In genomic region chr12:24716721-24717301, GRCm38 (mm10) we compare ENCODE assay signal across 8 mouse cellular contexts. TPM values are rescaled to one million over a fixed set of nuclear protein-coding genes. Genes with fewer than 3 reads are reported as not detected.
A peak's percentile ranks its signal among the peaks of the same experiment; 100 is the strongest.
DNase-seq lines count a peak whose midpoint lies in the region; ATAC-seq and TF ChIP-seq lines count a peak whose summit lies in the region.

No protein-coding gene starts in this region.

- no peak for TF ChIP-seq POLR2A in small intestine, adult 2 months (IDR thresholded peaks at IDR 0.05; ENCODE audit: low read depth, low read length)

- H3K27me3 ChIP-seq in E14TG2a.4 (ENCODE audit: insufficient read depth, low read length): no peaks in the 10 kb centered on the region
- no peaks in the 10 kb centered on the region for H3K27me3 ChIP-seq in heart, postnatal 0 days (ENCODE audit: control insufficient read depth, insufficient read depth, low read length)
- no peaks in the 10 kb centered on the region for H3K27me3 ChIP-seq in small intestine, adult 2 months (ENCODE audit: control insufficient read depth, insufficient read depth, low read length)

- WGBS in heart, postnatal 0 days: 51% methylated on average over 4 of the region's 4 CpGs
- WGBS in small intestine, adult 2 months: 57% methylated on average over 4 of the region's 4 CpGs

- intact Hi-C loops in gastrocnemius, adult 2 months (cut with DNase I): loop anchor here (1.0 to 5.0 kb wide), 2 partner anchors 115 to 231 kb away; partner anchors contain the start of gene Mboat2

- H3K27ac ChIP-seq in gastrocnemius, adult 2 months: no peak overlapping the region
- H3K27ac ChIP-seq in heart, postnatal 0 days (ENCODE audit: low read depth): no peak overlapping the region
- no peak overlapping the region for H3K27ac ChIP-seq in small intestine, adult 2 months (ENCODE audit: insufficient read depth, low read depth, low read length)

- peak; percentile 68; the same call in 1 of the 2 replicates for ATAC-seq in heart, postnatal 0 days (ENCODE audit: insufficient read depth, low read depth)

- H3K4me3 ChIP-seq in gastrocnemius, adult 2 months: no peak overlapping the region
- no peak overlapping the region for H3K4me3 ChIP-seq in E14TG2a.4 (replicated peaks; ENCODE audit: low read length)
- H3K4me3 ChIP-seq in heart, postnatal 0 days (ENCODE audit: low read depth, low read length): no peak overlapping the region
- no peak overlapping the region for H3K4me3 ChIP-seq in small intestine, adult 2 months (ENCODE audit: low read depth, low read length)

- TF ChIP-seq CTCF in gastrocnemius, adult 2 months (IDR thresholded peaks at IDR 0.05): peak; percentile 93
- peak; percentile 91 for TF ChIP-seq CTCF in E14TG2a.4 (conservative IDR thresholded peaks at IDR 0.05; ENCODE audit: low read length)
- TF ChIP-seq CTCF in heart, postnatal 0 days (IDR thresholded peaks at IDR 0.05; ENCODE audit: low read depth): peak; percentile 93
- TF ChIP-seq CTCF in small intestine, adult 2 months (IDR thresholded peaks at IDR 0.05; ENCODE audit: extremely low read depth, insufficient read length, insufficient replicate concordance, low read depth, low read length): peak; percentile 75; the same call in 1 of the 2 replicates

- no peak overlapping the region for H3K9ac ChIP-seq in heart, postnatal 0 days (replicated peaks; ENCODE audit: low read depth, low read length)

- H3K9me3 ChIP-seq in E14TG2a.4 (ENCODE audit: low read length): no peaks in the 10 kb centered on the region
- H3K9me3 ChIP-seq in heart, postnatal 0 days (replicated peaks; ENCODE audit: control insufficient read depth, low read length): no peaks in the 10 kb centered on the region

- H3K36me3 ChIP-seq in E14TG2a.4 (ENCODE audit: insufficient read depth, low read length): peaks cover 42% of the 10 kb centered on the region
- H3K36me3 ChIP-seq in heart, postnatal 0 days (replicated peaks; ENCODE audit: control insufficient read depth, insufficient read depth, low read length): peaks cover 4% of the 10 kb centered on the region; the same call in 1 of the 2 replicates
- 0 out of 2 replicates have a peak, but pooled peaks cover 3% of the 10 kb centered on the region for H3K36me3 ChIP-seq in small intestine, adult 2 months (ENCODE audit: control insufficient read depth, insufficient read depth, low read length)

- H3K4me1 ChIP-seq in E14TG2a.4 (replicated peaks; ENCODE audit: low read depth, low read length): peaks cover 60% of the 10 kb centered on the region
- no peaks in the 10 kb centered on the region for H3K4me1 ChIP-seq in heart, postnatal 0 days (ENCODE audit: control insufficient read depth, insufficient read depth)
- H3K4me1 ChIP-seq in small intestine, adult 2 months (ENCODE audit: control insufficient read depth, insufficient read depth, insufficient read length, low read length): no peaks in the 10 kb centered on the region

- DNase-seq in gastrocnemius, adult 2 months: peak; percentile 37
- no peak for DNase-seq in gastrocnemius, adult 8-10 months (ENCODE audit: low spot score in 2 of 2)
- peak; percentile 78 for DNase-seq in cerebellum, postnatal 10 days
- DNase-seq in heart, postnatal 0 days (ENCODE audit: low spot score): peak; percentile 65
- DNase-seq in kidney, postnatal 4 days: peak; percentile 68 to 76
- DNase-seq in lung, postnatal 4 days: peak; percentile 53 to 69

- H3K4me2 ChIP-seq in heart, postnatal 0 days (ENCODE audit: low read depth, low read length): no peak overlapping the region

- TF ChIP-seq EP300 in heart, postnatal 0 days (IDR thresholded peaks at IDR 0.05; ENCODE audit: low read depth): no peak

RNA-seq across cellular contexts. Expression of gene Rrm2, which starts 8.8 kb away (rescaled TPM):
- 1 to 10 TPM in 1 of 2 experiments, under 1 TPM in 1; 0.89 to 1.1 TPM for total RNA-seq in gastrocnemius, adult 2 months (2021)
- total RNA-seq in gastrocnemius, adult 8-10 months (2022): under 1 TPM; 0.46 to 0.73 (median 0.50) TPM
- total RNA-seq in heart, postnatal 0 days (2014; rRNA removed; ENCODE audit: low replicate concordance): 76.8 and 78.0 TPM in 2 replicates
- 81.8 and 90.3 TPM in 2 replicates for polyA plus RNA-seq in heart, postnatal 0 days (2015; fragmentation: Nextera tagmentation; extraction: Ambion mirVana)
- polyA plus RNA-seq in small intestine, adult 2 months (2012; rRNA removed): 3.5 and 5.9 TPM in 2 replicates

RNA-seq across cellular contexts. Expression of gene Cys1, which starts 35.2 kb away (rescaled TPM):
- 1 to 10 TPM; 1.8 to 2.7 TPM for total RNA-seq in gastrocnemius, adult 2 months (2021)
- total RNA-seq in gastrocnemius, adult 8-10 months (2022): 1 to 10 TPM; 1.9 to 3.4 (median 2.9) TPM
- 2.5 and 3.8 TPM in 2 replicates for total RNA-seq in heart, postnatal 0 days (2014; rRNA removed; ENCODE audit: low replicate concordance)
- 0.85 and 0.89 TPM in 2 replicates for polyA plus RNA-seq in heart, postnatal 0 days (2015; fragmentation: Nextera tagmentation; extraction: Ambion mirVana)
- 2.2 and 2.9 TPM in 2 replicates for polyA plus RNA-seq in small intestine, adult 2 months (2012; rRNA removed)

Comparison
In these comparisons a context has a peak if more than half of its experiments do, and no peak if none do; other contexts are left out.
1. DNase-seq: peak in gastrocnemius, adult 2 months (single experiment), cerebellum, postnatal 10 days (2 of 2), heart, postnatal 0 days (single experiment), kidney, postnatal 4 days (2 of 2) and lung, postnatal 4 days (2 of 2); none in gastrocnemius, adult 8-10 months (0 of 2).
2. RNA of gene Rrm2, which starts 8.8 kb away (total RNA-seq): 76.8 to 78.0 TPM in heart, postnatal 0 days; 0.89 to 1.1 TPM in gastrocnemius, adult 2 months and 0.46 to 0.73 TPM in gastrocnemius, adult 8-10 months; every median in the first group is over 10 times any median in the second.
3. Peak in every context shown above with its lines, with median percentiles within 50 percentile points of each other: CTCF ChIP-seq.